Mouse (Mus musculus) hindbrain, embryonic 15.5 days (tissue): ENCODE measurements at regions not wholly inside any gene's neighbourhood (a gene's known extent, or its start where the extent isn't known, plus 50 kb on each side); places are given as distances from the start of the nearest gene placed in this dataset.

Source experiments
- ATAC-seq: fragments of 200-750 bp; cut with Nextera tagmentation; 2 replicates; pipeline ENCODE4 v1.8.0; 2017; ENCODE audit warnings: low read depth, moderate number of reproducible peaks, moderate TSS enrichment; ENCODE audit not compliant: low FRiP score
- H3K27ac ChIP-seq: fragments of 300-500 bp; sonication (generic); replicated peaks from 2 replicates; pipeline ENCODE4 v1.5.1; 2015; ENCODE audit warnings: mild to moderate bottlenecking, inconsistent platforms
- H3K27me3 ChIP-seq: fragments of 300-500 bp; sonication (generic); 2 replicates; pipeline ENCODE4 v1.6.1; 2015; ENCODE audit warnings: control low read depth, inconsistent platforms
- H3K36me3 ChIP-seq: fragments of 300-500 bp; sonication (generic); 2 replicates; pipeline ENCODE4 v1.6.1; 2015; ENCODE audit warnings: control low read depth, inconsistent platforms
- H3K4me1 ChIP-seq: fragments of 300-500 bp; sonication (generic); replicated peaks from 2 replicates; pipeline ENCODE4 v1.6.1; 2015; ENCODE audit warnings: control low read depth, inconsistent platforms
- H3K4me2 ChIP-seq: fragments of 300-500 bp; sonication (generic); 2 replicates; pipeline ENCODE4 v1.6.1; 2015; ENCODE audit warnings: moderate library complexity, mild to moderate bottlenecking, inconsistent platforms
- H3K4me3 ChIP-seq: fragments of 300-500 bp; sonication (generic); 2 replicates; pipeline ENCODE4 v1.5.1; 2015; ENCODE audit warnings: mild to moderate bottlenecking, inconsistent platforms
- H3K9ac ChIP-seq: fragments of 300-500 bp; sonication (generic); 2 replicates; pipeline ENCODE4 v1.6.1; 2015; ENCODE audit warnings: inconsistent platforms
- H3K9me3 ChIP-seq: fragments of 300-500 bp; sonication (generic); 2 replicates; pipeline ENCODE4 v1.6.1; 2016; ENCODE audit warnings: control low read depth, inconsistent platforms
- WGBS: fragments of 180-500 bp; shearing (Covaris S2); methylation state at CpG from one replicate; pipeline ENCODE4 v1.1.7; 2015; 5-methylcytosine and 5-hydroxymethylcytosine counted together

DNA sequence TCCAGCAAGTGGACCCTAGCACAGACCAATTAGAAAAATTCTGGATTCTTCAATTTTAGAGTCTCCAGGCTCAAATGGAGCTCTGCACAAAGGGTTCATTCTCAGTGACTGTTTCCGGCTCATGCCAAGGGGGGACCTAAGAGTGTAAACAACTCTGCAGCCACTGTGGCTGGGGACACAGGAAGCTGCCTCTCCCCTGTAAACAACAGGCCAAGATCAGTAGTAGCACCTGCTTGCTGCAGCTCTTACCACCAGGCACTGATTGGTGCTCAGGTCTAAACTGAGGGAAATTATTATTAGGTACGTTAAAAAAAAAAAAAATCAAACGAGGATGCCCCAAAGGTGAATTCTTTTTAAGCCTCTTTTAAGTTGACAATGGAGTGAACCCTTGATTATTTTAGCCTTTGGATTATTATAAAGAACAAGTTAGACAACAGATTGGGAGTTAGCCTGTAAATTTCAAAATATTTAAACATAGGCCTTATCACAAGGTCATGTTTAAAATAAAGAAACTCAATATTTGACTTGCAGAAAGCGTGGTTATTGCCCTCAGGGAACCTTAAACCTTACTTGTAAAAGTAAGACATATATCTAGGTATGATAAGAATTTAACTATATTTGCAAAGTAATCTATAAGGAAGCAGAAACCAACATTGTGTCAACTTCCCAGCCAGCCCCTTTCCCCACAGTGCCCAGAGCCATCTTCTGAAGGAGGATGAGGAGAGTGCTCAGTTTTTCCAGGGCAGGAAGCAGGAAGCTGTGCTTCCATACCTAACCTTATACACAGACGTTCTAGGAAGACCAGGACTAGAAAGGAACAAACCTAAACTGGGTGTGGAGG, 104.2 kb upstream of the Fut8 start:
- no peak overlapping the region for H3K4me2 ChIP-seq
- WGBS, result 85% methylated on average over 5 of the region's 5 CpGs
- no peak overlapping the region for H3K4me3 ChIP-seq
- H3K9ac ChIP-seq, result no peak overlapping the region
- no peak for ATAC-seq
- no peaks in the 10 kb centered on the region for H3K4me1 ChIP-seq
- no peaks in the 10 kb centered on the region for H3K27me3 ChIP-seq
- no peaks in the 10 kb centered on the region for H3K9me3 ChIP-seq
- no peaks in the 10 kb centered on the region for H3K36me3 ChIP-seq
- H3K27ac ChIP-seq, result no peak overlapping the region

DNA sequence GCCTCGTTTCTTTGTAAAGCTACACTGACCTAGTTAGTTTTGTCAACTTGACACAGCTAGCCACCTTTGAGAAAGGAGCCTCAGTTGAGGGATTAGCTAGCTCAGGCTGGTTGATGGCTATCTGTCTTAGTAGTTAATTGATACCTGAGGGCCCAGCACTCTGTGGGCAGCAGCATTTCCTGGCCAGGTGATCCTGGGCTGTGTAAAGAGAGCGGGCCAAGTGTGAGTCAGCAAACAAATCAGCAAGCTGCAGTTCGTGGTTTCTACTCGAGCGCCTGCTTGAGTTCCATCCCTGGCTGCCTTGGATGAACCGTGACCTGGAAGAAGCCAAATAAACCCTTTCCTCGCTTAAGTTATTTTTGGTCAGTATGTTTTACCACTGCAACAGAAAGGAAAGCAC, 106.6 kb upstream of the Fut8 start:
- Histone ChIP-seq H3K36me3 (no peaks in the 10 kb centered on the region), H3K4me3 (no peak overlapping the region), H3K27me3 (no peaks in the 10 kb centered on the region), H3K27ac (no peak overlapping the region), H3K4me1 (no peaks in the 10 kb centered on the region), H3K9me3 (no peaks in the 10 kb centered on the region), H3K9ac (no peak overlapping the region), H3K4me2 (no peak overlapping the region)
- 76% methylated on average over 7 of the region's 7 CpGs for WGBS
- ATAC-seq, result no peak

DNA sequence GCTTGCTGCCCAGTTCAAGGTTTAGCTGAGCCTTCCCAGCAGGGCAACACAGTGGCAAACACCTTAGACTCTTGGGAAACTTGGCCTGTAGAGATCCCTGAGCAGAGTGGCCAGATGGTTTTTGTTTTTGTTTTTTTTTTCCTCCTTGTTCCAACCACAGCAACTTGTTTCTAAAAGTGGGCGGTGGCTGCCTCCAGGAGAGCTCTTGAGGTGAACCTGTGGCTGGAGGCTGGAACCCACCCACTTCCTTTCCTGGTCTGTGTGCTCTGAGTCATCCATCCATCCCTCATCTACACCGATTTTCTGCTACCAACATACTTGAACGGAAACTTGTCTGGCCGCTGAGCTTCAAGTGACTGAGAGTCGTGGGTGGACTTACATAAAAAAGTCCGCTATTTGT, 107.4 kb upstream of the Fut8 start:
- Histone ChIP-seq H3K4me3 (no peak overlapping the region), H3K4me2 (no peak overlapping the region), H3K9ac (no peak overlapping the region), H3K27me3 (no peaks in the 10 kb centered on the region), H3K36me3 (no peaks in the 10 kb centered on the region), H3K9me3 (no peaks in the 10 kb centered on the region), H3K4me1 (no peaks in the 10 kb centered on the region), H3K27ac (no peak overlapping the region)
- no peak for ATAC-seq
- 84% methylated on average over 6 of the region's 6 CpGs for WGBS

DNA sequence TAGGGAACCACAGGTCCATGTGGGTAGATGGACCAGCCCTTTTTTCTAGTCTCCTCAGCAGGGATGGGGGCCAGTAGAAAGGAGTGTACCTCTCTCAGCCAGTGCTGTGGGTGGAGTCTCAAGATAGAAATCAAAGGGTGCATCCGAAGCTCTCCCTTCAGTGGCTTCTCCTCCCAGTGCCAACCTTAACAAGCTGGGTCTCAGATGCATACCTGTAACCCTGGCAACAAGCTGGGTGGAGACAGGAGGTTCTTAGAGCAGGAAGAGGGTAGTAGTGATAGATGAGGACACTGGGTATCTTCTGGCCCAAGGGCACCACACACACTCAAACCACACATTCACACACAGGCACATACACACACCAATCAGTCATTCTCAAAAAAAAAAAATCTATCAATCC, 113.7 kb upstream of the Fut8 start:
- Histone ChIP-seq H3K27ac (no peak overlapping the region), H3K9me3 (no peaks in the 10 kb centered on the region), H3K36me3 (no peaks in the 10 kb centered on the region), H3K4me3 (no peak overlapping the region), H3K9ac (no peak overlapping the region), H3K4me2 (no peak overlapping the region), H3K27me3 (no peaks in the 10 kb centered on the region), H3K4me1 (no peaks in the 10 kb centered on the region)
- no peak for ATAC-seq
- 46% methylated on average over 1 of the region's 1 CpGs for WGBS

DNA sequence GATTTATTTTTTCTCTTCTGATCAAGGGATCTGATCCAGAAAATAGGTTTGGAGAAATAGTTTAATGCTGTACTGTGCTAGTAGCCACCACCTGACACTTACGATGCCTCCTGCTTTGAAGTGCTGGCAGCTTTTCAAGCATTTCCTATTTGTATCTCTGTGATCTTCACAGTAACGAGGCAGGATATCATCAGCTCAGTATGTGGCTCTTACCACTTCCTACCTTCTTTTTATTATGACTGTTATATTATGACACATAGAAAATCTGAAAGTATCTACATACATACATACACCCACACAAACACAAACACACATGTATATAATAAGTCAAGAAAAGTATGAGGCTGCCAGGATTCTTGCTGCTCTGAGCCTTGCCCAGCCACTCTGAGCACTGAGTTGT, 124.4 kb upstream of the Fut8 start:
- H3K27ac ChIP-seq, result no peak overlapping the region
- ATAC-seq, result no peak
- no peaks in the 10 kb centered on the region for H3K9me3 ChIP-seq
- no peaks in the 10 kb centered on the region for H3K4me1 ChIP-seq
- H3K27me3 ChIP-seq, result no peaks in the 10 kb centered on the region
- no peaks in the 10 kb centered on the region for H3K36me3 ChIP-seq
- no peak overlapping the region for H3K4me2 ChIP-seq
- H3K4me3 ChIP-seq, result no peak overlapping the region
- no peak overlapping the region for H3K9ac ChIP-seq
- WGBS, result 76% methylated on average over 2 of the region's 2 CpGs

DNA sequence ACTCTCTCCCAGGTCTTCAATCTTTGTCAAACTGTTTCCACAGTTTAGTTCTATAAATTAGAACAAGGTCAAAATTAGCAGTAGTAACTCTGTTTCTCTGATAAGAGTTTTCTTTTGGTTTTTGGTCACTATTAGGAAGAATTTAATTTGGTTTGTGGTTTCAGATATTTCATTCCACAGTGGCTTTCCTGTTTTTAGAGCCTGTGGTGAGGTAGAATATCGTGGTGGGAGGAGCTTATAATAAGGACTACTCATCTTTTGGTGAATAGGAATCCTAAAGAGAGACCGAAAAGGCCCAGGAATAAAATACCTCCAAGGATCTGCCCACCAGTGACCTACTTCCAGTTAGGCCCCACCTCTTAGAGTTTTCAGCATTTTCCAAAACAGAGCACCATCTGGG, 125.8 kb upstream of the Fut8 start:
- Histone ChIP-seq H3K27ac (no peak overlapping the region), H3K9ac (no peak overlapping the region), H3K9me3 (no peaks in the 10 kb centered on the region), H3K27me3 (no peaks in the 10 kb centered on the region), H3K4me3 (no peak overlapping the region), H3K4me1 (no peaks in the 10 kb centered on the region), H3K4me2 (no peak overlapping the region), H3K36me3 (no peaks in the 10 kb centered on the region)
- WGBS, result 87% methylated on average over 2 of the region's 2 CpGs
- no peak for ATAC-seq

DNA sequence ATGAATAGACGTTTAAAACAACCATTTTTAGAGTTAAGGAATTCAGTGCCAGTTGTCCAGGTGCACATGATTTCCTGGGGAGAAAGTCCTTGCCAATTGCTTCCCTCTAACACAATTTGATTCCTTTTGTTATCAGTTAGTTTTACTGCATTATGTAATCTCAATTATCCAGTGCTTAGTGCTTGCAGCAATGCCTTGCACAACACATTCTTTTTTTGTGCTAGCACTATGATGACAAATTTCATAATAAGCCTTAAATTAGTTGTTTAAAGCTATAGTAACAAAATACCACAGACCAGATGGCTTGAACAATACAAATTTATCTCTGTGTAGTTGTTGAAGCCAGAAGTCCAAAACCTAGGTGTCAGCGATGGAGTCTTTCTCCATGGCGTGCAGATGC, 130.7 kb upstream of the Fut8 start:
- Histone ChIP-seq H3K4me2 (no peak overlapping the region), H3K27me3 (no peaks in the 10 kb centered on the region), H3K4me3 (no peak overlapping the region), H3K36me3 (no peaks in the 10 kb centered on the region), H3K9me3 (no peaks in the 10 kb centered on the region), H3K9ac (no peak overlapping the region), H3K27ac (no peak overlapping the region), H3K4me1 (no peaks in the 10 kb centered on the region)
- 87% methylated on average over 3 of the region's 3 CpGs for WGBS
- ATAC-seq, result no peak

DNA sequence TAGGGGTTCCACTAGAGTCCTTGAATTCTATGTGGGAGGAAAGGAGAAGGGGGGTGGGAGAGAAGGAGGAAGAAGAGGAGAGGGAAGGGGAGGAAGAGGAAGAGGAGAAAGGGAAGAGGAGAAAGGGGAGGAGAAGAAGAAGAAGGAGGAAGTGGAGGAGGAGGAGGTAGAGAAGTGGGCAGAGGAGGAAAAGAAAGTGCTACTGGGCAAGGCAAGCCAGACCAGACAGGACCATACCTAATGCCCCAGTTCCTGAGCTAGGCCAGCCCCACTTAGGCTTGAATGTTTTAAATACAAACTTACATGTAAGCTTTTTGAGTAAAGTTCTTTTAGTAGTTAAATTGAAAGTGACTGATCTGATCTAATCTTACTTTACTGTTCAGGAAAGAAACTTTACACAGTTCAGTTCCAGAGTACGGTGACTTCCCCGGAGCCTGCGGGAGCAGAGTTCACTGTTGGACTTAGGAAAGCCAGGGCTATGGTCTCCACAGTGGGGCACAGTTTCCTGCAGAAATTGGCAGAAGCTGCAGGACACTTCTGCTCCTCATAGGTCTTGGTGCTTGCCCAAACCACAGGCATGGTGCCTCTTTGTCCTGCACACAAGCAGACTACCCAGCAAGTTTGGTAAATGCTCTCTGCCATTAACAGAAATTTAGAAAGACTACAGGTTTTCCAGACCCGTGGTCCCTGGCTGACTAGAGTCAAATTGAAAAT, 131.9 kb upstream of the Fut8 start:
- Histone ChIP-seq H3K27ac (no peak overlapping the region), H3K9me3 (no peaks in the 10 kb centered on the region), H3K4me1 (no peaks in the 10 kb centered on the region), H3K36me3 (no peaks in the 10 kb centered on the region), H3K4me2 (no peak overlapping the region), H3K4me3 (no peak overlapping the region), H3K9ac (no peak overlapping the region), H3K27me3 (no peaks in the 10 kb centered on the region)
- no peak for ATAC-seq
- WGBS, result 87% methylated on average over 4 of the region's 4 CpGs

DNA sequence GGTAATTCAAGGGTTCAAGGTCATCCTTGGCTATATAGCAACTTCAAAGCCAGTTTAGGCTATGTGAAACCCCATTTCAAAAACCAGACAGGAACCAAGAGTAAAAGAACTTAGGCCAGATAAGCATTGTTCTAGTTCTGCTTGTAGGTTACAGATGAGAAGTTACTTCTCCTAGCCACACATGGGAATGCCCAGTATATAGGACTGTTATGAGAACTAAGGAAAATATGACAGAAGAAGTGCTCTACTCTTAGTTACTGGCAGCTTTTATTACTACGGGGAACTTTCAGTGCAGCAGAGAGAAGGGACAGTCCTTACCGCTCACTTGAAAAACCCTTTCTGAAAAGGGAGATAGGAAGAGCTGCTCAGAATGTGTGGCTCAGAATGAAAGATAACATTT, 137.4 kb upstream of the Fut8 start:
- 98% methylated on average over 2 of the region's 2 CpGs for WGBS
- Histone ChIP-seq H3K27me3 (no peaks in the 10 kb centered on the region), H3K4me3 (no peak overlapping the region), H3K36me3 (no peaks in the 10 kb centered on the region), H3K9me3 (no peaks in the 10 kb centered on the region), H3K27ac (no peak overlapping the region), H3K4me2 (no peak overlapping the region), H3K9ac (no peak overlapping the region), H3K4me1 (no peaks in the 10 kb centered on the region)
- no peak for ATAC-seq

DNA sequence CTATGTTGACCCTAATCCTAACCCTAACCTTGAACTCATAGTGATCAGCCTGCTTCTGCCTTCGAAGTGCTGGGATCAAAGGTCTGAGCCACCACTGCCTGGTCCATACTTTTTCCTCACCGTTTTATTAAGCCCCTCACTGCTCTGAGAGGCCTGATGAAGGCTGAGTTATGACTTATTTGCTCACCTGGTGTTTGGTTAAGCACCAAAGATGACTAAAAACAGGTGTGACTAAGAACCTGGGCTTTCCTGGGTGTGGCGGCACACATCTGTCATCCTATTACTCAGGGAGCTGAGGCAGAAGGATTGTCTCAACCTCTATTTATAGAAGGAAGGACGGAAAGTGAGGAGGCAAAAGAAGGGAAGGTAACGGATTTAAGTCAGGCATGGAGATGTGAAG, 137.5 kb upstream of the Max start:
- Histone ChIP-seq H3K9ac (no peak overlapping the region), H3K36me3 (no peaks in the 10 kb centered on the region), H3K27ac (no peak overlapping the region), H3K4me3 (no peak overlapping the region), H3K9me3 (no peaks in the 10 kb centered on the region), H3K4me2 (no peak overlapping the region), H3K27me3 (no peaks in the 10 kb centered on the region), H3K4me1 (no peaks in the 10 kb centered on the region)
- no peak for ATAC-seq
- WGBS, result 88% methylated on average over 5 of the region's 5 CpGs

DNA sequence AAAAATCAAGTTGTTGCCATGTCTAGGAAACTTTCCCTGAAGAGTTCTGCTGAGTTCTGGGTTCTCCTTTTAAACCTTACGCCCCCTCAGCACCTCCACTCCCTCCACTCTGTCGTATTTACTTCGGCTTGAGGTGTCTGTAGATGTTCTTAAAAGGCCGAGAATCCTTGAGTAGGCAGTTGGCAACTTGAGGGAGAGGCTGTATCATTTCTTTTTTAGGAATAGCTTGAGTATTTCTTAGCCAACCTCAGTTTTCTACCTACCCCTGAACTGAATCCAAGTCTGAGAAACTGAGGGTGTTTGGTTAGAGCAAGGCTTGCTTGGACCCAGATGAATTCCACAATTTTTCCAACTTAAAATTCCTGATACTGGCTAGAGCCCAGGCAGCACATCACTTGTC, 136.8 kb upstream of the Max start:
- WGBS, result 91% methylated on average over 4 of the region's 4 CpGs
- H3K36me3 ChIP-seq, result no peaks in the 10 kb centered on the region
- no peaks in the 10 kb centered on the region for H3K9me3 ChIP-seq
- no peak overlapping the region for H3K27ac ChIP-seq
- H3K4me1 ChIP-seq, result no peaks in the 10 kb centered on the region
- no peak overlapping the region for H3K4me2 ChIP-seq
- no peaks in the 10 kb centered on the region for H3K27me3 ChIP-seq
- H3K9ac ChIP-seq, result no peak overlapping the region
- no peak for ATAC-seq
- no peak overlapping the region for H3K4me3 ChIP-seq

DNA sequence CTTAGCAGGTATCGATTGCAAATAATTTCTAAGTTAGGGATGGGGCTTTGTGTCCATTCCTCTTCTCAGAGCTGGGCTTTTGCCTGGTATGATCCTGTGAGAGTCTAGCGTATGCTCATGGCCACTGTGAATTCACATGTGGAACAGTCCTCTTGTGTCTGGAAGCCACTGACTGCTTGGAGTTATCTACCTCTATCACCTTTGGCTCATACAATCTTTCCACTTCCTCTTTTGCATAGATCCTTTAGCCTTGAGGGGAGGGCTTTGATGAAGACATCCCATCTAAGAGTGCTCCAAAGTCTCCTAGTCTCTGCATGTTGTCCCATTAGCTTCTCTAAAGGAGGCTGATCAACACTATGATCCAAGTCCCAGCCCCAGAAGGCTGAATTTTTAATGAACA, 135.8 kb upstream of the Max start:
- Histone ChIP-seq H3K27me3 (no peaks in the 10 kb centered on the region), H3K4me2 (no peak overlapping the region), H3K9ac (no peak overlapping the region), H3K27ac (no peak overlapping the region), H3K4me1 (no peaks in the 10 kb centered on the region), H3K4me3 (no peak overlapping the region), H3K36me3 (no peaks in the 10 kb centered on the region), H3K9me3 (no peaks in the 10 kb centered on the region)
- 95% methylated on average over 2 of the region's 2 CpGs for whole genome bisulfite sequencing
- no peak for ATAC-seq

DNA sequence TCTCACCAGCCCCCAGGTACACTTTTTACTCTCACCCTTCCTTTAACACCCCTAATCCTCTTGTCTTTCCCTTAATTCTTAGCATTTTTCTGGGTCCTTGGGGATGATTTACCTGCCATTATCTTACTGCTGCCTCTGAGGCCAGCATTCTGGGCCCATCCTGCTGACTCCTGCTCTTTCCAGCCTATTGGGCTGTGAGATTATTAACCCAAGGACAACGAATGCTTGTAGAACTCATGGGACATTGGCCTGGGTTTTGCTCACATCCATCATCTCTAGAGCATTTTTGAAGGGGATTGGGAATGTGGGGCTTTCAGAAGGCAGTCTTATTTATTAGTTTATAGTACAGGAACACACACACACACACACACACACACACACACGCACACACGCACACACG, 134.5 kb upstream of the Max start:
- no peaks in the 10 kb centered on the region for H3K9me3 ChIP-seq
- H3K27me3 ChIP-seq, result no peaks in the 10 kb centered on the region
- no peak overlapping the region for H3K9ac ChIP-seq
- no peak overlapping the region for H3K4me2 ChIP-seq
- no peak for ATAC-seq
- H3K27ac ChIP-seq, result no peak overlapping the region
- no peaks in the 10 kb centered on the region for H3K36me3 ChIP-seq
- H3K4me3 ChIP-seq, result no peak overlapping the region
- H3K4me1 ChIP-seq, result no peaks in the 10 kb centered on the region
- WGBS, result 83% methylated on average over 4 of the region's 4 CpGs
